Mouse (Mus musculus) cerebellum, adult (tissue): Measurements from ENCODE around the gene Trappc3l.

ENCODE experiments used
- ATAC-seq: cut with Nextera tagmentation; 2 replicates; pipeline ENCODE4 v1.9.2; 2017; ENCODE audit warnings: mild to moderate bottlenecking, moderate library complexity, mixed read lengths; ENCODE audit not compliant: insufficient number of reproducible peaks, low FRiP score, low TSS enrichment

Trappc3l gene

GRCm38 (mm10) chr10:34090481-34090880 lies 53.1 kb downstream of the Trappc3l start:
- ATAC-seq: no peak

- ATAC-seq: no peak
Measured at GRCm38 (mm10) chr10:34091888-34092287, 54.5 kb downstream of the Trappc3l start.

- no peak for ATAC-seq
Measured at GRCm38 (mm10) chr10:34095147-34095546, 57.8 kb downstream of the Trappc3l start.

GRCm38 (mm10) chr10:34095964-34096363 lies 58.6 kb downstream of the Trappc3l start:
- peak; percentile 49; the same call in 1 of the 2 replicates for ATAC-seq

DNA sequence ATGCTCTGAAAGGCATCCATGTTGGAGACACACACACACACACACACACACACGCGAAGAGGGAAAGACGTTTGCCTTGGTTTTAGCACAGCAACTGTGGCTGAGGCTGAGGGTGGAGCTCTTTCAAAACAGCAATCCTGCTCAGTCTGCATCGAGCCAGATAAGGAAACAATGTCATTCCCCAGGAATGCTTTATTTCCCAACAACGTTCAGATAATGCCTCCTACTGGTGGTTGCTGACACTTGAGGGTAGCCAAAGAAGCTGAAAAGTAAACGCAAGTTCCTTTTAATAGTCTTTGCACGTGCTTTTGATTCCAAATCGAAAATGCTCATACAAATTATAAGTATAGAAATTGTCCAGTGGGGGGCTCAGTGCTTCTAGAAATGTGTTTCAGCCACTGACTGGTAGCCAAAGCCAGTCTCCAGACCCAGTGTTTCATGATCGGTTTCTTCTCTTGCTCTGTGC lies 59.1 kb downstream of the Trappc3l start, which contains the start of gene Calhm5:
Calhm5 (minus strand) TSS at position 102 of the 466 bp plus-strand sequence.
- peak; percentile 76 for ATAC-seq

DNA sequence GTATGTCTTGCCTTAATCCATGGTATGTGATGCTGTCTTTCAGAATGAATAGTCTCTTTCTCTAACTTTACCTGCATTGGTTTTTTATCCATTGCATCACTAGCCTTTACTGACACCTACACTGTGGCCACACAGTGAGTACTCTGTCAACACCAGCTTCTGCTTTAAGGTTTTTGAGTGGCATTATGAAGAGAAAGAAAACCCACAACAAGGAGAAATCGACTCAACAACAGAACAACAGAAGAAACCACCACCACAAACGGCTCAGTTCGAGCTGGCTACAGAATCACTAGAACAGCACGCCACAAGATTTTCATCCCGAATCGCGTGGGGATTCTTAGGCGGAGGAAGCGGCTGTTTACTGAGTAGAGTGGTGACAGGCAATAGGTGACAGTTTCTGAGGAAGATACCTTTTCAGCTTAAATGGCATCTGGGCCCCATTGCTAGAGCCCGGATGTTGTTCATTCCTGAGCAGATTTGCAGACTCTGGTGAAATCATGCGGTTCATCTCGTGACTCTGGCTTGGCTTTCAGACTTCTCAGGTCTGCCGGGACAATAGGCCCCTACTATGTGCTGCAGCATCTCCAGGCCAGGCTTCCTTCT lies 73.6 kb downstream of the Trappc3l start:
- ATAC-seq: no peak

GRCm38 (mm10) chr10:34111964-34112738 lies 74.8 kb downstream of the Trappc3l start:
- no peak for ATAC-seq

DNA sequence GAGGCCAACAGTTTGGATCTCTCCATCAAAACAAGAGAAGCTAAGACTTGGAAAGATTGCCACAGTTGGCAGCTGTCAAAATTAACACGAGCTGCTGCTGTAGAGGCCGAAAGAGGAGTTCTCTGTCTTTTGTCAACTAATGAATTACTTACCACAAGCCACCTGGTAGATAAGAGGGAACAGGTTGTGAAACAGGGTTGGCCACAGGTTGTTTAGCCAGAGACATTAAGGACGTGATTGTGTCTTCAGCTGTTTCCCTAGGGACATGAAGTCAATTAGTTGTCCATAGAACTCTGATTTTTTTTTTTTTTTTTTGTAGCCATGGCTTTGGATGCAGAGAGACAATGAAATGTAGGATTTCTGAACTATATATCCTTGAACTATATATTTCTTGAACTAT lies 79.7 kb downstream of the Trappc3l start:
- no peak for ATAC-seq

DNA sequence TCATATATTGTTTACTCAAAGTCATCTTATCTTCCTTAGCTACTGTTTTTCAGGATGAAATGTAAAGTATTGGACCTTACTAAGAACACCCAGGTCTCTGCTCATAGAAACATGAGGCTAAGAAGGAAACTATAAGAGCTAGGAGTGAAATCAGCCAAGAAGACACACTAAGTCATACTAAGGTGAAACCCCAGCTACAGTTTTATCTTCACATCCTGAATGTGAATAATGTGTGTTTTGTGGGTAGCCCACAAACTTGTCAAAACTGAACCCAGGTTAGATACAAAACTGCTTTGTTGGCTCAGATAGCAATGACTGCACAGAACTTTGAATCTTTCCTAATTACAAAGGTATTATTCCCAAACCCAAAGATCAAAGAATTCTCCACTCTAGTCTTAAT lies 80.4 kb downstream of the Trappc3l start:
- ATAC-seq: no peak

- no peak for ATAC-seq
Measured at GRCm38 (mm10) chr10:34118421-34118820, 81.0 kb downstream of the Trappc3l start.

DNA sequence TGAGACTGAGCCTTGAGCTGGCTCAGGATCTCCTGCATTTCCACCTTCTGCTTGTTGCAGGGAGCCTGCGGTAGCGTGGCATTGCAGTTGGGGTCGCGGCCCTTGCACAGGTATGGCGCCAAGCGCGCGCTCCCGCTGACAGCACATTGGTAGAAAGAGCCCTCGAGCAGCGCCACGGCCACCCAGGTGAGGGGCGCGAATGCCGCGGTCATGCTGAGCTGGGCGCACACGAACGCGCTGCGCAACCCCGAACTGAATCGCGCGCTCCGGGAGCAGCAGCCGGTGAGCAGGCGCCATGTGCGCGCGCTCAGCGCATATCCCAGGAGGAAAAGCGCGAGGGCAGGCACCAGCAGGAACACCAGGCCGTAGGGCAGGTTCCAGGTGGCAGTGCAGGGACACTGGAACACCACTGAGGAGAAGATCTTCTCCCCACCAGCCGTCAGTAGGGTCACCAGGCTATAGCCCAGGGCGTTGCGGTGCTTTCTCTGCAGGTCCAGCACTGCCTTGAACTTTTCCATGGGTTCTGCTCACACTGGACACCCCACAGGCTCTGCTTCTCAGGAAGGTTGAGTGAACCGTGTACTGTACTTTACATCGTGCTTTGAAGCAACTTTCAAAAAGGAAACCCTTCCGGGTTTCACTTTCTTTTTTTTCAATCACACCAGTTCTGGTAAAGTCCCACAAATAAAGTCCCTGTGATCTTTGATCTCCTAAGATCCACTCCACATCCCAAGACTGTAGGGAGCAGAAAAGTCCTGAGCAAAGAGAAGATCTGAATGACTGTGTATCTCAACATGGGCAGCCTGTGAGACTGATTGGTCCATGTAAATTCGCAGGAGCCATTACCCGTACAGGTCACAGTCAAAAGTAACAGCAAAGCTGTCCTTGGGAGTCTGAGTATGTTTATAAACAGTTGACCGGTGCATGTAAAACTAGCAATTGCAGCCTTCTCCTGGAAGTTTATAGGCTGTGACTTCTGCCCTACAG lies 90.3 kb downstream of the Trappc3l start, which contains the start of gene Calhm6:
Calhm6 (minus strand) TSS at position 593 of the 987 bp plus-strand sequence.
- ATAC-seq: no peak

DNA sequence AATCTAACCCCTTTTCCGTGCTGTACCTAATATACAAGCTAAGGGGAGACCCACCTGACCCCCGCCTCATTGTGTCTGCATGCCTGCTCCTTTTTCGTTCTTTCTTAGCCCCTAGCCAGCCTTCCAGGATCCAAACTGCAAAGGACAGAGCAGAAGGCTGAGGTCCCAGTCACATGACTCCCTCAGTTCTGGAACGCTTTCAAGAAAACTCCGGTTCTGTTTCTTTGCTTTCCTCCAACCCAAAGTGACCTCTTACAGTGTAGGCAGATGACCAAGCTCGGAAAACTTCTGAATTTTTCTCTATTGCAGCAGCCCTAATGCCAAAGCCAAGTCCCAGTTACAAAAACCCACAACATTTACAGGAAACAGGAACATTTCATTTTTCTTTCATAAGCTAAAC lies 91.0 kb downstream of the Trappc3l start:
- ATAC-seq: no peak

- ATAC-seq: no peak
Measured at GRCm38 (mm10) chr10:34131356-34131755, 94.0 kb downstream of the Trappc3l start.

DNA sequence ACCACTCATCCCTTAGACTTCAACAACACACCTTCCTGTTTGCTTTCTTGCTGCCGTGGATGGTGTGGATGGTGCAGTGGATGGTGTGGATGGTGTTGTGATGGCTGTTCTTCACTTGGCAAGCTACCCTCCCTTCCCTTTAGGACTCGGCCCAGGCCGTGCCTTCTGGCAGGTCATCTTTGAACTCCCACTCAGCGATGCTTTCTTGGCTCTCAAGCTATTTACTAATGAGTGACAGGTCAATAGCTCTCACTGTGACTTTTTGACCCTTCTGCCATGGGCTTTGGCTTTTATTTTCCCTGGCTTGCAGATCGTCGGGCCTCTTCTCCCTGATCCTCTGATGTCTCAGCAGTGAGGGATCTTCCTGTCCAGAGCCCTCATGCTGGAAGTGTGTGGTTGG lies 99.0 kb downstream of the Trappc3l start:
- no peak for ATAC-seq

DNA sequence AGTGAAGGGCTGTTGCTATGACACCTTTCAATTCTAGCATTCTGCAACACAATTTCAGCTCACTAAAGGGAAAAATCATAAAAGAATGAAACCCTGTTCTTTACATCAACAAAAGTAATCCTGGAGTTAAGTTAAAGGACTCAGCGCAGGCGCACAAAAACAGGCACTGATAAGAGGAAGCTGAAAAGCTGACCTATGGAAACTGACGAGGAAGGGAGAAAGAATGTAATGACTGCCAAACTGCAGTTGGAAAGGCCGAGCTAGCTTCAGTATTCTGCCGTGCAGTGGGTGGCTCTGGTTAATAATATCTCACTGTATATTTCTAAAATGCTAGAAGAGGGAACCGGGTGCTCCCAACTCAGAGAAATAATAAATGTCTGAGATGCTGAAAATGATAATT lies 100.6 kb downstream of the Trappc3l start:
- no peak for ATAC-seq

DNA sequence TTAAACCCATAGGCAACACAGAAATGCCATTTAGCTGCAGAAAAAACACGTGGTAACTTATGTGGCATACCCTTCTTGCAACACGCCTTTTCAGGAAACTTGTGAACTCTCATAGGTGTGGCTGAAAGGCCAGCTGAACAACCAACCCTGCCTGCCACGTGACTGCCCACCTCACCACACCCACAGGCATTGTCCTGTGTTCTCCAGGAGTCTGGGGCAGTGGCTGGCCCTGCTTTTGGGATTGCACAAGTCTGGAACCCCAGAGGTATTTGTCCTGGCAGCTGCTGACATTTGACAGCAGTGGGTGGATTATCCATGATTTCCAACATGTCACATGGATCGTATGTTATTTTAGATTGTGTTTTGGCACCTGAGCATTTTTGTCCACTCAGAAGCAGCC lies 102.4 kb downstream of the Trappc3l start:
- ATAC-seq: no peak

DNA sequence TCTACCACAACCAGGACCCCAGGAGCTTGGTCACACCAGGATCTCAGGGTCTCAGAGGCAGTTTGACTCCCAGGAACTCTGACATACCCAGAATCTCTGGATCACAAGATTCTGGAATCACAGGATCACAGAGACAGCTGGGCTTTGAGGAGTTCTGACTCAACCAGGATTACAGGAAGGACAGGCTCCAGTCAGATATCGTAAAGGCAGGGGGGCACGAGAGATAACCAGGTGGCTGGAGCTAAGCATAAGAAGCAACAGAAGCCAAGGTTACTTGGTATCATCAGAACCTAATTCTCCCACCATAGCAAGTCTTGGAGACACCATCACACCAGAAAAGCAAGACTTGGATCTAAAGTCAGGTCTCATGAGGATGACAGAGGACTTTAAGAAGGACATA lies 104.3 kb downstream of the Trappc3l start:
- ATAC-seq: no peak

DNA sequence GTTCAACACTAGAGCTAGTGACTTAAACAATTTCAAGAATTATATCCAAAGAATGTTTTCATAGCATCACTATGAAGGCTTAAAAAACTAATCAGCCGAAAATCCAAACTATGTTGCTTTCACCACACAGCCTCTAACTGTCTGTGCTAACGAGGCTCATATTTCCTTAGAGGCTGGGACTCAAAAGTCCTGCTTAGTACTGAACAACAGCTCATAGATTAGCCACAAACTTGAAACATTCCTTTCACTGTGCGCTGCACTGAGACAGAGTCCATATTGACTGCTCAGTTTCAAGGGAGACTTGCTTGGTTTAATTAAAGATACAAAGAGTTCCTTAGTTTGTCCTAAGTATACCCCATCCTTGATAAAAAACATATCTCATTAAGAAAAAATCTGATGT lies 112.4 kb downstream of the Trappc3l start:
- no peak for ATAC-seq

DNA sequence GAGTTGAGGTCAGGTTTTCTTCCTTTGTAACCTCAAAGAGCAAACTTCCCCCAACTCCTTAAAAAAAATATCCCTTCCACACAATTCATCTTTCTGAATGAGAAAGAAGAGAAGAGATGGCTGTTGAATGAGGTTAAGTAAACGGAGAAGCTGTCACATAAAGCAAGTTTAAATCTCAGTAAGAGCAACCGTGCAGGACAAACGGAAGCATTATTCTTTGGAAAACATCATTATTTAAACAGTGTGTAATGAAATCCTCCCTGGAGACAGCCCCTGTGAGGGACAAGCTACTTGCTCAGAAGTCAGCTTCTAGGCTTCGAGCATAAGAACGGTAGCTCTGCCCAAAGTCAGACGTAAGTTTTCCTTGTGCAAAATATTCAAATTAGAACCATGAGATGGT lies 113.1 kb downstream of the Trappc3l start:
- ATAC-seq: no peak

DNA sequence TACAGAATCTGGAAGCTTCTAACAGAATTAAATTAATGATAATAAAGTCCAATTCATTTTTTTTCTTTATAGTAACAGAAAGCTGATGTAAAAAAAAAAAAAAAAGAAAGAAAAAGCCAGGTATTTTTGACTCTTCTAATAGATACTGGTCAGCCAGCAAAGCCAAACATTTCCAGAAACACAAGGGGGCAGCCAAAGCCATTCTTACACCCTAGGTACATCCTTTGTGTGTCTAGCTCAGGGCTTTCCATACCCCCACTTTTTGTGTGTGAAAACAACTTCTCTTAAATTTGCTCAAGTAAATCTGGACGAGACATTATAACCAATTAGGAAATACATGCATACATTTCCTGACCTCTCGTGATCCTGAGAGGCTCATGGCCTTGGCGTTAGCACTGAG lies 114.4 kb downstream of the Trappc3l start:
- no peak for ATAC-seq
